Mouse (Mus musculus): Measurements from ENCODE around the gene a.
"Not testable (repeated sequence)": the region's sequence is repeated elsewhere in the genome, so short reads cannot be mapped to it uniquely, and the experiment has no call there.

Gene a

GRCm38 (mm10) chr2:154863672-154864071 is 72.5 kb downstream of the a start:
- DNase-seq: no peak

- peak in 1 of 2 experiments; percentile 57 for DNase-seq
These were observed 74.5 kb downstream of the a start for GRCm38 (mm10) chr2:154865696-154866095.

GRCm38 (mm10) chr2:154868106-154868505 is 76.9 kb downstream of the a start:
- peak; percentile 64 to 83 for DNase-seq

- no peak for DNase-seq
These were observed 78.9 kb downstream of the a start for GRCm38 (mm10) chr2:154869954-154870641.

GRCm38 (mm10) chr2:154876621-154877020 is 85.4 kb downstream of the a start:
- peak in 1 of 2 experiments; percentile 40 for DNase-seq

GRCm38 (mm10) chr2:154891585-154891984 is 100.4 kb downstream of the a start:
- DNase-seq: no peak

- DNase-seq: peak; percentile 96 to 98
These were observed 101.2 kb downstream of the a start, which contains the start of gene Eif2s2 for GRCm38 (mm10) chr2:154892201-154893044. Eif2s2 (minus strand) TSS chr2:154892935.

- no peak for DNase-seq
These were observed 101.8 kb downstream of the a start for GRCm38 (mm10) chr2:154893045-154893385.

GRCm38 (mm10) chr2:154893548-154893947 is 102.3 kb downstream of the a start:
- DNase-seq: no peak

- not testable (repeated sequence) for DNase-seq
These were observed 107.8 kb downstream of the a start for GRCm38 (mm10) chr2:154899004-154899403.

- not testable (repeated sequence) for DNase-seq
These were observed 108.2 kb downstream of the a start for GRCm38 (mm10) chr2:154899412-154899811.

GRCm38 (mm10) chr2:154902111-154902510 is 110.9 kb downstream of the a start:
- DNase-seq: no peak

GRCm38 (mm10) chr2:154905796-154906195 is 114.6 kb downstream of the a start:
- DNase-seq: no peak

- not testable (repeated sequence) for DNase-seq
These were observed 117.0 kb downstream of the a start for GRCm38 (mm10) chr2:154908223-154908622.

- peak in 1 of 2 experiments; percentile 34 for DNase-seq
These were observed 118.6 kb downstream of the a start for GRCm38 (mm10) chr2:154909789-154910188.

GRCm38 (mm10) chr2:154915922-154916541 is 124.8 kb downstream of the a start:
- DNase-seq: no peak

- peak; percentile 39 to 48 for DNase-seq
These were observed 125.3 kb downstream of the a start for GRCm38 (mm10) chr2:154916547-154916946.

GRCm38 (mm10) chr2:154917866-154918641 is 126.9 kb downstream of the a start:
- DNase-seq: no peak

- peak; percentile 39 to 65 for DNase-seq
These were observed 129.7 kb downstream of the a start for GRCm38 (mm10) chr2:154920896-154921295.

GRCm38 (mm10) chr2:154922134-154922533 is 130.9 kb downstream of the a start:
- not testable (repeated sequence) for DNase-seq

- DNase-seq: no peak
These were observed 134.3 kb downstream of the a start for GRCm38 (mm10) chr2:154925411-154926031.

GRCm38 (mm10) chr2:154926843-154927242 is 135.6 kb downstream of the a start:
- no peak for DNase-seq
